23 mouse cellular contexts compared by ENCODE assay signal in the genomic region with DNA sequence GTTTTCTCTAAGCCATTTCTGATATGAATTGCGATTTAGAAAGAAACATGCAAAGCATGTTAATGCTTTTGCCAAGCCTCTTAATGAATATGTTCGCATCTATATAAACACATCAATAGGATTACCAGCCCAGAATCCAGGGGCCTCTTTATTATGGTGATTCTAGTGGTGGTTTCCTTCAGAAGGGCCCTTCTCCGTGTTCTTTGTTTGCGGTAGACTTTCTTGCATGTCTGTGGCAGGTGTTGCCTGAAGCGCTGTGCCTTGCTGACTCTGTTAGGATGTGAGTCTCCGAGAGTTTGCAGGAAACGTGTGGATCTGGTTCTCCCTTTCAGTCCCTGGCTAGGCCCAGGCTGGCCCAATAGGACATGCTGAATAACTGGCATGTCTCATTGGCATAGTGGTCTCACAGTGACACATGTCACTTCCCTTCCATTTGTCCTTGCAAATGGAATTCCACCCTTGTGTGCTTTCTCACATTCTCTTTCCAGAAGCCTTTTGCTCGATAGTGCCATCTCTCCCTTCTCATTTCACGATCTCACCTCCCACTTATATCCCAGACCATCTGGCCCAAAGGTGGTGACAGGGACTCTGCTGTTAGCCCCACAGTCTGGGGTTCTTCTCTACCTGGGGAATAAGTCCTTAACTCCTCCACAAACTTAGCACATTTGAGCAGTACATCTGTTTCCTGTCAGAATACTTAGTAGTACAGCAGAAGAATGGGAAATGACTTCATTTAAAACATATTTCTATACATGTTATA.
DNase-seq lines count a peak whose midpoint lies in the region; ATAC-seq lines count a peak whose summit lies in the region.
"Had no signal": no experiment of that assay in that cellular context is flagged by ENCODE, and none has a peak within 500 bp of the region (broad histone marks: within the 10 kb centered on the region; RNA-seq: fewer than 3 reads in every experiment).

No protein-coding gene starts in this region.

- H3K4me1 ChIP-seq in embryonic facial prominence, embryonic 13.5 days, result peaks cover 34% of the 10 kb centered on the region
- peaks cover 26% of the 10 kb centered on the region for H3K4me1 ChIP-seq in embryonic facial prominence, embryonic 10.5 days
- peaks cover 27% of the 10 kb centered on the region for H3K4me1 ChIP-seq in heart, embryonic 15.5 days (replicated peaks)
- H3K4me1 ChIP-seq in midbrain, embryonic 15.5 days, result 0 out of 2 replicates have a peak, but pooled peaks cover 9% of the 10 kb centered on the region
- 0 out of 2 replicates have a peak, but pooled peaks cover 4% of the 10 kb centered on the region for H3K4me1 ChIP-seq in midbrain, embryonic 14.5 days (ENCODE audit: control insufficient read depth, insufficient read depth, low read length)
- H3K4me1 ChIP-seq in stomach, embryonic 15.5 days, result peaks cover 9% of the 10 kb centered on the region; the same call in 1 of the 2 replicates
- 0 out of 2 replicates have a peak, but pooled peaks cover 4% of the 10 kb centered on the region for H3K4me1 ChIP-seq in hindbrain, embryonic 14.5 days (replicated peaks; ENCODE audit: control insufficient read depth, insufficient read depth, low read length)
- H3K4me1 ChIP-seq: liver, embryonic 15.5 days had no signal

- peak overlapping the region; percentile 48; the same call in 1 of the 2 replicates for H3K27ac ChIP-seq in embryonic facial prominence, embryonic 13.5 days
- no peak overlapping the region for H3K27ac ChIP-seq in embryonic facial prominence, embryonic 10.5 days (replicated peaks)
- H3K27ac ChIP-seq in heart, embryonic 15.5 days, result peak overlapping the region; percentile 2
- H3K27ac ChIP-seq in midbrain, embryonic 15.5 days, result no peak overlapping the region
- no peak overlapping the region for H3K27ac ChIP-seq in midbrain, embryonic 14.5 days (replicated peaks; ENCODE audit: low read depth, low read length)
- H3K27ac ChIP-seq in stomach, embryonic 15.5 days, result peak overlapping the region; percentile 58
- H3K27ac ChIP-seq in hindbrain, embryonic 14.5 days, result no peak overlapping the region
- H3K27ac ChIP-seq: forebrain, embryonic 12.5 days; gastrocnemius, adult 2 months; hindbrain, embryonic 13.5 days; kidney, postnatal 0 days; limb, embryonic 15.5 days; liver, embryonic 15.5 days; neural tube, embryonic 15.5 days had no signal

- no peak for ATAC-seq in embryonic facial prominence, embryonic 13.5 days (ENCODE audit: insufficient number of reproducible peaks, insufficient read depth, low FRiP score, low TSS enrichment, low read depth)
- ATAC-seq in heart, embryonic 15.5 days (replicated peaks; ENCODE audit: insufficient number of reproducible peaks, insufficient read depth, low FRiP score, low read depth), result no peak
- 0 out of 2 replicates have a peak, but pooled peaks have one; percentile 3 for ATAC-seq in midbrain, embryonic 15.5 days (replicated peaks)
- no peak for ATAC-seq in midbrain, embryonic 14.5 days (ENCODE audit: low FRiP score, low TSS enrichment)
- ATAC-seq in stomach, embryonic 15.5 days (ENCODE audit: insufficient read depth, low FRiP score, low read depth), result no peak
- ATAC-seq in hindbrain, embryonic 14.5 days (ENCODE audit: low FRiP score), result no peak
- ATAC-seq: midbrain, embryonic 16.5 days; Patski had no signal

- no peak overlapping the region for H3K9ac ChIP-seq in embryonic facial prominence, embryonic 13.5 days
- H3K9ac ChIP-seq in heart, embryonic 15.5 days, result no peak overlapping the region
- H3K9ac ChIP-seq in midbrain, embryonic 15.5 days, result no peak overlapping the region
- no peak overlapping the region for H3K9ac ChIP-seq in midbrain, embryonic 14.5 days (replicated peaks; ENCODE audit: low read length)
- H3K9ac ChIP-seq in stomach, embryonic 15.5 days, result no peak overlapping the region
- no peak overlapping the region for H3K9ac ChIP-seq in hindbrain, embryonic 14.5 days
- H3K9ac ChIP-seq: forebrain, embryonic 12.5 days; hindbrain, embryonic 13.5 days; limb, embryonic 15.5 days; liver, embryonic 15.5 days; neural tube, embryonic 15.5 days had no signal

- 53% methylated on average over 9 of the region's 9 CpGs for WGBS in embryonic facial prominence, embryonic 13.5 days
- WGBS in embryonic facial prominence, embryonic 10.5 days, result 72% methylated on average over 9 of the region's 9 CpGs
- 67% methylated on average over 9 of the region's 9 CpGs for WGBS in heart, embryonic 15.5 days
- WGBS in midbrain, embryonic 15.5 days, result 45% methylated on average over 9 of the region's 9 CpGs
- WGBS in midbrain, embryonic 14.5 days, result 38% methylated on average over 9 of the region's 9 CpGs
- 71% methylated on average over 9 of the region's 9 CpGs for WGBS in stomach, embryonic 15.5 days
- 69% methylated on average over 9 of the region's 9 CpGs for WGBS in hindbrain, embryonic 14.5 days

- H3K27me3 ChIP-seq in embryonic facial prominence, embryonic 13.5 days, result no peaks in the 10 kb centered on the region
- no peaks in the 10 kb centered on the region for H3K27me3 ChIP-seq in embryonic facial prominence, embryonic 10.5 days (replicated peaks; ENCODE audit: low read depth, poor library complexity, severe bottlenecking)
- H3K27me3 ChIP-seq in heart, embryonic 15.5 days, result no peaks in the 10 kb centered on the region
- no peaks in the 10 kb centered on the region for H3K27me3 ChIP-seq in midbrain, embryonic 15.5 days (replicated peaks)
- no peaks in the 10 kb centered on the region for H3K27me3 ChIP-seq in midbrain, embryonic 14.5 days (ENCODE audit: control insufficient read depth, insufficient read depth, low read length)
- H3K27me3 ChIP-seq in stomach, embryonic 15.5 days (replicated peaks), result no peaks in the 10 kb centered on the region
- H3K27me3 ChIP-seq in hindbrain, embryonic 14.5 days (ENCODE audit: control insufficient read depth, insufficient read depth, low read length), result no peaks in the 10 kb centered on the region
- H3K27me3 ChIP-seq: forebrain, embryonic 12.5 days; hindbrain, embryonic 13.5 days; limb, embryonic 15.5 days; liver, embryonic 15.5 days; neural tube, embryonic 15.5 days; Patski had no signal

- intact Hi-C loops in heart, postnatal 14 days (cut with DNase I), result no loop called here

- no peaks in the 10 kb centered on the region for H3K36me3 ChIP-seq in embryonic facial prominence, embryonic 13.5 days
- H3K36me3 ChIP-seq in embryonic facial prominence, embryonic 10.5 days (replicated peaks), result no peaks in the 10 kb centered on the region
- no peaks in the 10 kb centered on the region for H3K36me3 ChIP-seq in heart, embryonic 15.5 days
- H3K36me3 ChIP-seq in midbrain, embryonic 15.5 days (replicated peaks), result no peaks in the 10 kb centered on the region
- H3K36me3 ChIP-seq in midbrain, embryonic 14.5 days (ENCODE audit: control insufficient read depth, insufficient read depth, low read length), result no peaks in the 10 kb centered on the region
- H3K36me3 ChIP-seq in stomach, embryonic 15.5 days, result no peaks in the 10 kb centered on the region
- H3K36me3 ChIP-seq in hindbrain, embryonic 14.5 days (replicated peaks; ENCODE audit: control insufficient read depth, insufficient read depth), result no peaks in the 10 kb centered on the region
- H3K36me3 ChIP-seq: forebrain, embryonic 12.5 days; hindbrain, embryonic 13.5 days; limb, embryonic 15.5 days; liver, embryonic 15.5 days; neural tube, embryonic 15.5 days had no signal

- no peaks in the 10 kb centered on the region for H3K9me3 ChIP-seq in embryonic facial prominence, embryonic 13.5 days
- no peaks in the 10 kb centered on the region for H3K9me3 ChIP-seq in embryonic facial prominence, embryonic 10.5 days
- H3K9me3 ChIP-seq in heart, embryonic 15.5 days (replicated peaks), result no peaks in the 10 kb centered on the region
- H3K9me3 ChIP-seq in midbrain, embryonic 15.5 days, result no peaks in the 10 kb centered on the region
- no peaks in the 10 kb centered on the region for H3K9me3 ChIP-seq in midbrain, embryonic 14.5 days (ENCODE audit: control insufficient read depth, low read length)
- no peaks in the 10 kb centered on the region for H3K9me3 ChIP-seq in stomach, embryonic 15.5 days
- H3K9me3 ChIP-seq in hindbrain, embryonic 14.5 days (ENCODE audit: control insufficient read depth, low read length), result no peaks in the 10 kb centered on the region
- H3K9me3 ChIP-seq: forebrain, embryonic 12.5 days; hindbrain, embryonic 13.5 days; limb, embryonic 15.5 days; liver, embryonic 15.5 days; neural tube, embryonic 15.5 days had no signal

- no peak for DNase-seq in embryonic facial prominence, embryonic 10.5 days (ENCODE audit: low spot score)
- no peak for DNase-seq in heart, postnatal 14 days
- DNase-seq in midbrain, embryonic 14.5 days, result no peak
- no peak for DNase-seq in hindbrain, embryonic 14.5 days (ENCODE audit: low spot score)
- DNase-seq: adrenal gland, postnatal 25 days; cerebellum, adult 11-12 months; cerebellum, postnatal 14 days; gastrocnemius, adult 2 months; layer of hippocampus, postnatal 36 days; lung, postnatal 10 days; thymus, postnatal 36 days had no signal

- H3K4me3 ChIP-seq in embryonic facial prominence, embryonic 13.5 days, result no peak overlapping the region
- no peak overlapping the region for H3K4me3 ChIP-seq in embryonic facial prominence, embryonic 10.5 days
- H3K4me3 ChIP-seq in heart, embryonic 15.5 days, result no peak overlapping the region
- no peak overlapping the region for H3K4me3 ChIP-seq in midbrain, embryonic 15.5 days
- H3K4me3 ChIP-seq in midbrain, embryonic 14.5 days (replicated peaks; ENCODE audit: low read depth, low read length), result no peak overlapping the region
- no peak overlapping the region for H3K4me3 ChIP-seq in stomach, embryonic 15.5 days (replicated peaks)
- H3K4me3 ChIP-seq in hindbrain, embryonic 14.5 days (replicated peaks; ENCODE audit: low read length), result no peak overlapping the region
- H3K4me3 ChIP-seq: forebrain, embryonic 12.5 days; gastrocnemius, adult 2 months; hindbrain, embryonic 13.5 days; limb, embryonic 15.5 days; liver, embryonic 15.5 days; neural tube, embryonic 15.5 days had no signal

- no peak overlapping the region for H3K4me2 ChIP-seq in embryonic facial prominence, embryonic 13.5 days
- no peak overlapping the region for H3K4me2 ChIP-seq in heart, embryonic 15.5 days
- H3K4me2 ChIP-seq in midbrain, embryonic 15.5 days, result no peak overlapping the region
- no peak overlapping the region for H3K4me2 ChIP-seq in midbrain, embryonic 14.5 days (ENCODE audit: low read length)
- no peak overlapping the region for H3K4me2 ChIP-seq in stomach, embryonic 15.5 days
- no peak overlapping the region for H3K4me2 ChIP-seq in hindbrain, embryonic 14.5 days (replicated peaks)
- H3K4me2 ChIP-seq: forebrain, embryonic 12.5 days; hindbrain, embryonic 13.5 days; limb, embryonic 15.5 days; liver, embryonic 15.5 days; neural tube, embryonic 15.5 days had no signal

Comparison
In these comparisons a context has a peak if more than half of its experiments do, and no peak if none do; other contexts are left out.
1. H3K27ac ChIP-seq: peak in embryonic facial prominence, embryonic 13.5 days (single experiment), heart, embryonic 15.5 days (single experiment) and stomach, embryonic 15.5 days (single experiment); none in embryonic facial prominence, embryonic 10.5 days (single experiment), midbrain, embryonic 15.5 days (single experiment), midbrain, embryonic 14.5 days (single experiment) and hindbrain, embryonic 14.5 days (single experiment).